Mouse (Mus musculus) lung, postnatal 0 days (tissue): ENCODE data around the gene Mad2l2. TPM values are rescaled to one million over a fixed set of nuclear protein-coding genes. Genes with fewer than 3 reads are reported as not detected.

Source experiments
- ATAC-seq: fragments of 200-750 bp; cut with Nextera tagmentation; 2 replicates; pipeline ENCODE4 v1.8.0; 2017; ENCODE audit warnings: moderate library complexity
- DNase-seq: peaks from one replicate; pipeline ENCODE4 v3.0.0-alpha.2; 2016; ENCODE audit warnings: low spot score
- H3K27ac ChIP-seq: fragments of 300-500 bp; sonication (generic); 2 replicates; pipeline ENCODE4 v1.5.1; 2014; ENCODE audit warnings: antibody characterized with exemption, mild to moderate bottlenecking, low read length, mixed read lengths
- H3K27me3 ChIP-seq: fragments of 300-500 bp; sonication (generic); replicated peaks from 2 replicates; pipeline ENCODE4 v1.6.1; 2014; ENCODE audit warnings: low read length, mixed read lengths; ENCODE audit not compliant: insufficient read depth
- H3K36me3 ChIP-seq: fragments of 300-500 bp; sonication (generic); 2 replicates; pipeline ENCODE4 v1.6.1; 2014; ENCODE audit warnings: low read length, mixed read lengths; ENCODE audit not compliant: insufficient read depth
- H3K4me1 ChIP-seq: fragments of 300-500 bp; sonication (generic); 2 replicates; pipeline ENCODE4 v1.6.1; 2014; ENCODE audit warnings: antibody characterized with exemption, low read depth, low read length, mixed read lengths; ENCODE audit not compliant: insufficient read depth
- H3K4me2 ChIP-seq: fragments of 300-500 bp; sonication (generic); replicated peaks from 2 replicates; pipeline ENCODE4 v1.6.1; 2014; ENCODE audit warnings: low read depth, mild to moderate bottlenecking, low read length, moderate library complexity, mixed read lengths
- H3K4me3 ChIP-seq: fragments of 300-500 bp; sonication (generic); 2 replicates; pipeline ENCODE4 v1.5.1; 2014; ENCODE audit warnings: low read depth, low read length
- H3K9ac ChIP-seq: fragments of 300-500 bp; sonication (generic); replicated peaks from 2 replicates; pipeline ENCODE4 v1.6.1; 2014; ENCODE audit warnings: low read depth, mild to moderate bottlenecking
- H3K9me3 ChIP-seq: fragments of 300-500 bp; sonication (generic); 2 replicates; pipeline ENCODE4 v1.6.1; 2016; ENCODE audit warnings: low read length, mixed read lengths
- CTCF ChIP-seq: IDR thresholded peaks from 2 replicates; pipeline ENCODE4 v1.5.1; 2016; ENCODE audit warnings: antibody characterized with exemption, mild to moderate bottlenecking
- EP300 ChIP-seq: IDR thresholded peaks from 2 replicates; pipeline ENCODE4 v1.6.1; 2016; ENCODE audit warnings: antibody characterized with exemption, mild to moderate bottlenecking, control low read depth
- WGBS: fragments of 180-500 bp; shearing (Covaris S2); extraction: QIAGEN DNeasy Blood & Tissue Kit; methylation state at CpG from one replicate; pipeline ENCODE4 v1.1.7; 2014; 5-methylcytosine and 5-hydroxymethylcytosine counted together
- polyA plus RNA-seq: library from polyadenylated mRNA; unstranded; fragments of >200 nt; fragmentation: Nextera tagmentation; extraction: Ambion mirVana; gene quantifications from 2 replicates; pipeline ENCODE4 v1.2.1, GENCODE M21; 2015

Mad2l2 gene
- polyA plus RNA-seq, result 35.2 and 35.7 TPM in 2 replicates

- peaks cover 27% of the 10 kb centered on the region for H3K27me3 ChIP-seq
- 0 out of 2 replicates have a peak, but pooled peaks cover 3% of the 10 kb centered on the region for H3K4me1 ChIP-seq
- 3% methylated on average over 15 of the region's 18 CpGs for WGBS
- TF ChIP-seq CTCF (no peak), EP300 (no peak)
- peak within 1 kb of the TSS; percentile 89 for H3K4me2 ChIP-seq
- ATAC-seq (0 out of 2 replicates have a peak, but pooled peaks have one; percentile 6), DNase-seq (no peak)
- peak within 1 kb of the TSS; percentile 44 for H3K4me3 ChIP-seq
- H3K9ac ChIP-seq, result no peak within 1 kb of the TSS
- no peak within 1 kb of the TSS for H3K27ac ChIP-seq
- H3K36me3 ChIP-seq, result no peaks in the 10 kb centered on the region
- H3K9me3 ChIP-seq, result no peaks in the 10 kb centered on the region
These were observed at the start of gene Mad2l2 for GRCm38 (mm10) chr4:148130133-148130532. Gene Mad2l2 (plus strand): TSS chr4:148130384.

DNA sequence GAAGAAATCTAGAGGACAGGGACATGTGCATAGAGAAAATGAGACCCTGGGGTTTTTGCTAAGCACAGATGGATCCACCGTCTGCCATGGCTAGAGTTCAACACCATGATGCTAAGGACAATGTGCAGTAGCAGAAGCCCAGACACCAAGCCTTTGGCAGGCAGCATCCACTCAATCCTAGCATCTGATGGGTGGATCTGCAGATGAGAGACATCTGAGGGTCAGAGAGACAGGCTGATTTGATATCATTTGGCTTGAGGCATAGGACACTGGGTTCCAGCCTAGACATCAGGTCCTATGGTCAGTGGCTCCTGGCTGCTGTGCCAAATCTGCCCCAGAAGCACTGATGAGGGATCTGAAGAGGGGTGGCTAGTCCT, 49.6 kb upstream of the Mad2l2 start:
- DNase-seq, result no peak
- Histone ChIP-seq H3K4me3 (no peak overlapping the region), H3K36me3 (peaks cover 5% of the 10 kb centered on the region; the same call in 1 of the 2 replicates), H3K9me3 (no peaks in the 10 kb centered on the region), H3K9ac (no peak overlapping the region), H3K4me1 (peaks cover 9% of the 10 kb centered on the region), H3K4me2 (no peak overlapping the region), H3K27me3 (no peaks in the 10 kb centered on the region), H3K27ac (no peak overlapping the region)
- no peak for ATAC-seq
- TF ChIP-seq CTCF (no peak), EP300 (no peak)
- 89% methylated on average over 1 of the region's 1 CpGs for WGBS

GRCm38 (mm10) chr4:148081201-148081600, 49.0 kb upstream of the Mad2l2 start:
- H3K9ac ChIP-seq, result no peak overlapping the region
- ATAC-seq, result no peak
- no peaks in the 10 kb centered on the region for H3K9me3 ChIP-seq
- TF ChIP-seq EP300 (no peak), CTCF (no peak)
- peaks cover 5% of the 10 kb centered on the region; the same call in 1 of the 2 replicates for H3K36me3 ChIP-seq
- no peak overlapping the region for H3K4me2 ChIP-seq
- no peaks in the 10 kb centered on the region for H3K27me3 ChIP-seq
- no peak overlapping the region for H3K4me3 ChIP-seq
- DNase-seq, result no peak
- peaks cover 9% of the 10 kb centered on the region for H3K4me1 ChIP-seq
- no peak overlapping the region for H3K27ac ChIP-seq
- WGBS, result 83% methylated on average over 10 of the region's 10 CpGs

GRCm38 (mm10) chr4:148082257-148083044, 47.7 kb upstream of the Mad2l2 start:
- no peak overlapping the region for H3K9ac ChIP-seq

GRCm38 (mm10) chr4:148083176-148083899, 46.8 kb upstream of the Mad2l2 start:
- Histone ChIP-seq H3K36me3 (peaks cover 5% of the 10 kb centered on the region; the same call in 1 of the 2 replicates), H3K4me3 (no peak overlapping the region), H3K4me2 (0 out of 2 replicates have a peak overlapping the region, but pooled peaks have one; percentile 1), H3K27ac (no peak overlapping the region; the same call in 1 of the 2 replicates), H3K27me3 (no peaks in the 10 kb centered on the region), H3K4me1 (peaks cover 16% of the 10 kb centered on the region), H3K9ac (no peak overlapping the region), H3K9me3 (no peaks in the 10 kb centered on the region)
- 52% methylated on average over 20 of the region's 21 CpGs for WGBS
- TF ChIP-seq EP300 (no peak), CTCF (no peak)
- peak; percentile 50 for DNase-seq
- ATAC-seq, result no peak

More at GRCm38 (mm10) chr4:148082257-148083044, 47.7 kb upstream of the Mad2l2 start:
- DNase-seq, result peak; percentile 42
- Histone ChIP-seq H3K27me3 (no peaks in the 10 kb centered on the region), H3K4me3 (no peak overlapping the region), H3K27ac (no peak overlapping the region), H3K4me2 (no peak overlapping the region), H3K36me3 (peaks cover 5% of the 10 kb centered on the region; the same call in 1 of the 2 replicates), H3K9me3 (no peaks in the 10 kb centered on the region), H3K4me1 (peaks cover 16% of the 10 kb centered on the region)
- TF ChIP-seq EP300 (no peak), CTCF (peak; percentile 81)
- ATAC-seq, result no peak
- WGBS, result 49% methylated on average over 12 of the region's 12 CpGs

DNA sequence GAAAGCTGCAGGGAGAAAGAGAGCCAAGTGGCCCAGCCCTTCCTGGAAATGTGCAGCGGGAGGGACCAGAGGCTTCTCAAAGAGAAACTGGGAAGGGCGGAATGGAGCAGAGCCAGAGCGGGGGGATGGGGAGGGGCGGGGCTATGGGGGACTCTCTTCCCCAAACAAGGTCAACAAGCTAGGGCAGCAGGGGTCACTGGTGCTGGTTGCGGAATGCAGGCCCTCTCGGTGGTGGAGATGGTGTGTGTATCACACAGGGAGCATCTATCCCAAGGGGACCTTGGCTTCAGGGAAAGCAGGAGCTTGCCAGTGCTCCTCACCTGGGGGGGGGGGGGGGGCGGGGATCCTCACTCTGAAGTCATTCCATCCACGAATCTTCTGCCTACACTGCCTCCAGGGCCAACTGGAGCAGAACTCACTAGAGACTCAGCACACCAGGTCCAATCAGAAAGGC, 45.9 kb upstream of the Mad2l2 start:
- H3K27ac ChIP-seq, result no peak overlapping the region
- TF ChIP-seq EP300 (no peak; the same call in 1 of the 2 replicates), CTCF (no peak)
- 8% methylated on average over 2 of the region's 8 CpGs for whole genome bisulfite sequencing
- peaks cover 16% of the 10 kb centered on the region for H3K4me1 ChIP-seq
- H3K9me3 ChIP-seq, result no peaks in the 10 kb centered on the region
- no peak overlapping the region for H3K4me3 ChIP-seq
- H3K4me2 ChIP-seq, result no peak overlapping the region
- H3K9ac ChIP-seq, result no peak overlapping the region
- DNase-seq, result peak; percentile 72
- H3K36me3 ChIP-seq, result peaks cover 5% of the 10 kb centered on the region; the same call in 1 of the 2 replicates
- no peaks in the 10 kb centered on the region for H3K27me3 ChIP-seq
- peak; percentile 22 for ATAC-seq
